Mouse (Mus musculus) spleen, postnatal 14 days (tissue): Measurements from ENCODE around the gene Olfr1099.

Experiments used
- DNase-seq, 2 experiments: peaks; one replicate each; pipeline ENCODE4 v3.0.0; 2021 to 2022; ENCODE audit warnings: low spot score in 2 of 2

Olfr1099 gene

DNA sequence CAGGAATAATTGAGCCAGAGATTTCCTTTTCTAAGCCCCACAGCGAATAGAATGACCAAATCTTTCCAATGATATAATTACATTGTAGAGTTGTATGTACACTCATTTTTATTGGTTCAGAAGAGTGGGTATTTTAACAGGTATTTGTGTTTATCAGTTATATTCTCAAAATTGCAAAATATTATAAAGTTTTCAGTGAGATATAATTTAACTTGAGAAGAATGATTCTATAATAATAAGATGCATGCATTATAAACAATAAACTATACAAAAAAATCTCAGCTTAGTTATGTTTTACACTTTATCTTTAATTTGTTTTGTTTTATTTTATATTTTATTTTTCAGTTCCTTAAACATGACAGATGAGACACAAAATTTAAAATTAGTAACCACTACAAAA, at the start of gene Olfr1099:
TSS of gene Olfr1099 (minus strand) at position 101 of the 400 bp plus-strand sequence.
- DNase-seq: no peak

DNA sequence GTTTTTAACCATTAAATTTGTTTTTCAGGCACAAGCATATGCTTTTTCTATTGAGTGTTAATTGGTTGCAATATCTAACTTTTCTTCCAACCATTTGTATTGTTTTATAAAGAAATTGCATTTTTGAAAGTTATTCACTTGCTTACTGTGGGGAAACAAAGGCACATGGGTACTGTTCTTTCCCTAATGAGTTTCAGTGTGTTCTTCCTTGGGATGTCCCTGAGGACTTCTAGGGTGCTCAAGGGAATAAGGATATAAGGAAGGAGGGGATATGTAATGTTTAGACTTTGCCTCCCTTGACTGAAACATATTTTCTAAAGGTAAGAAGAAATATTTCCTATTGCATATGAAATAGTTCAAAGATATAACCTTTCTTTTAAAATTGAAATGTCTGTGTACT, 37.6 kb upstream of the Olfr1099 start, which contains the start of gene Olfr1102:
TSS of gene Olfr1102 (plus strand) at position 301 of the 400 bp plus-strand sequence.
- DNase-seq: no peak

DNA sequence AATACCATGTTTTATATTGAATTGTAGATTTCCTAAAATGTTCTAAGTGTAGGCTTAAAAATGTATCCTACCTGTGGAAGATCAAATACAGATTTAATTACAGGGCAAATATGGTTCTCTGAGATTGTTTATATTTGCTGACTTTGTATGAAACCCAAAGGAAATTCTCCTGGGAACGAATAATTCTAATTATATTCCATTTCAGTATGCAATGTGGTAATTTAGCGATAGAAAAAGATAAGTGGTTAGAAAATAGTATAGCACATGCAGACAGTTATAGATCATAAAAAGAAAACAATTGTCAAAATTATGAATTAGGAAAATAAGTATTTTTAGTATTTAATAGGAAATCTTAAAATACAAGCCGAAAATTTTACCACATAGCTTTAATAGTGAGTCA, 30.6 kb upstream of the Olfr1099 start, which contains the start of gene Olfr1101:
TSS of gene Olfr1101 (minus strand) at position 101 of the 400 bp plus-strand sequence.
- DNase-seq: no peak

DNA sequence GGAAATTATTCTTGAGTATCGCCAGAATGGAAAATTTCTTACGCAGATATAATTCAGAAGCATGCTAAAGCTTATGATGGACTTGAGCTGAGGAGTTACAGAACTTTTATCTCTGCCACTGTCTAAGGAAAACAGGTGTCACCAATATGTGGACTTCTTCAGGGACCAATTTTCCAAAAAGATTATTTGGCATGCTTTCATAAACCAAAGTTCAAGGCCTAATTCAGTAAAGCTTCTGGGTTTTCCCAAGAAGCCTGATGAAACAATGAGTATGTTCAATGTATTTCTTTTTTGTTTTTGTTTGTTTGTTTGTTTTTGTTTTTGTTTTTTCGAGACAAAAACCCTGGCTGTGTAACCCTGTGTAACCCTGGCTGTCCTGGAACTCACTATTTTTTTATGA, 19.4 kb upstream of the Olfr1099 start, which contains the start of gene Olfr1100:
TSS of gene Olfr1100 (minus strand) at position 101 of the 400 bp plus-strand sequence.
- no peak for DNase-seq

DNA sequence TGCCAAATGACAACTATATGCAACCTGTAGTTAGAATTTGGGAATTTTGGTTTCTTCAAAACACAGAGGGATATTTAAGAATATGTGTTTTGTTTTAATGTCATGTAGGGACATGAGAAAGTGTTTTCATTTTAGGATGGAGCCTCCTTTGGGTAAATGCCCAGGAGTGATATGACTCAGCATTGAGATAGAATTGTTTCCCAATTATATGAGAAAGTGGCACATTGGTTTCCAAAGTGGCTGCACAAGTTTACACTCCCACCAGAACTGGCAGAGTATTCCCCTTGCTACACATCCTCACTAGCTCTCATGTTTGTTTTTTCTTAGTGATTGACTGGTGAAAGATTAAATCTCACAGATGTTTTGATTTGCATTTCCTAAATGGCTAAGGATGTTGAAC, 33.9 kb downstream of the Olfr1099 start:
- no peak for DNase-seq

DNA sequence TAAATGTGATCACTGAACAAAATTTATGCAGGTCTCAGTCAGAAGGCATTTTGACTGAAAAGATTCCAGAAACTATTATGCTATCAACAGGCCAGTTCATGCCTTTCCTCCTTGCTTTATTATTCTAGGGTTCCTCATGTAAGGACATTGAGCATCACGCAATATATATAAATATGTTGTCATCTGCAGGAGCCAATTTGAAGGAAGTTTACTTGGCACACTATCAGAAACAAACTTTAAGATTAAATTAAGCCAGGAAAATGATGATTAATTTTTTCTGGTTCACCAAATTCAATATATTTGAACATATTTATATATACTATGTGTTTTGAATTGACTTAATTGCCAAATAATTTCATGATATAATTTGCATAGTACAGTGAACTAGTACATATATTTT, 36.0 kb downstream of the Olfr1099 start, which contains the start of gene Olfr1098:
TSS of gene Olfr1098 (minus strand) at position 101 of the 400 bp plus-strand sequence.
- DNase-seq: no peak

DNA sequence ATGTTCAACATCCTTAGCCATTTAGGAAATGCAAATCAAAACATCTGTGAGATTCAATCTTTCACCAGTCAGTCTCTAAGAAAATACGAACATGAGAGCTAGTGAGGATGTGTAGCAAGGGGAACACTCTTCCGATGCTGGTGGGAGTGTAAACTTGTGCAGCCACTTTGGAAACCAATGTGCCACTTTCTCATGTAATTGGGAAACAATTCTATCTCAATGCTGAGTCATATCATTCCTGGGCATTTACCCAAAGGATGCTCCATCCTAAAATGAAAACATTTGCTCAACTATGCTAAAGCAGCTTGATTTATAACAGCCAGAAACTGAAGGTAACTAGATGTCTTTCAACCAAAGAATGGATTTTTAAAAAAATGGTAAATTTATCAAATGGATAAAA, 54.8 kb downstream of the Olfr1099 start:
- no peak for DNase-seq
